Mouse (Mus musculus) limb, embryonic 14.5 days (tissue): ENCODE results near the gene 4833423E24Rik. TPM values are rescaled to one million over a fixed set of nuclear protein-coding genes. Genes with fewer than 3 reads are reported as not detected.

Experiments
- ATAC-seq: fragments of 200-750 bp; cut with Nextera tagmentation; 2 replicates; pipeline ENCODE4 v1.8.0; 2017; ENCODE audit warnings: low read depth, moderate number of reproducible peaks, moderate TSS enrichment; ENCODE audit not compliant: low FRiP score
- DNase-seq: peaks from one replicate; pipeline ENCODE4 v3.0.0-alpha.2; 2015; ENCODE audit warnings: low spot score
- H3K27ac ChIP-seq: fragments of 300-500 bp; sonication (generic); replicated peaks from 2 replicates; pipeline ENCODE4 v1.5.1; 2014; ENCODE audit warnings: low read depth, mild to moderate bottlenecking, low read length, moderate library complexity, mixed read lengths
- H3K27me3 ChIP-seq: fragments of 300-500 bp; sonication (generic); 2 replicates; pipeline ENCODE4 v1.6.1; 2014; ENCODE audit warnings: low read length, mixed read lengths; ENCODE audit not compliant: control insufficient read depth, insufficient read depth
- H3K36me3 ChIP-seq: fragments of 300-500 bp; sonication (generic); 2 replicates; pipeline ENCODE4 v1.6.1; 2014; ENCODE audit warnings: mild to moderate bottlenecking, low read length, moderate library complexity, mixed read lengths; ENCODE audit not compliant: control insufficient read depth, insufficient read depth
- H3K4me1 ChIP-seq: fragments of 300-500 bp; sonication (generic); 2 replicates; pipeline ENCODE4 v1.6.1; 2014; ENCODE audit warnings: antibody characterized with exemption, low read length, mixed read lengths; ENCODE audit not compliant: control insufficient read depth, insufficient read depth
- H3K4me2 ChIP-seq: fragments of 300-500 bp; sonication (generic); replicated peaks from 2 replicates; pipeline ENCODE4 v1.6.1; 2014; ENCODE audit warnings: low read depth, mild to moderate bottlenecking, low read length, moderate library complexity; ENCODE audit not compliant: severe bottlenecking
- H3K4me3 ChIP-seq: fragments of 300-500 bp; sonication (generic); replicated peaks from 2 replicates; pipeline ENCODE4 v1.5.1; 2014; ENCODE audit warnings: low read length
- H3K9ac ChIP-seq: fragments of 300-500 bp; sonication (generic); 2 replicates; pipeline ENCODE4 v1.6.1; 2014; ENCODE audit warnings: mild to moderate bottlenecking, low read depth, low read length, moderate library complexity; ENCODE audit not compliant: severe bottlenecking
- H3K9me3 ChIP-seq: fragments of 300-500 bp; sonication (generic); 2 replicates; pipeline ENCODE4 v1.6.1; 2016; ENCODE audit warnings: low read length; ENCODE audit not compliant: control insufficient read depth
- POLR2A ChIP-seq: fragments of 200-500 bp; IDR thresholded peaks from 2 replicates; pipeline ENCODE4 v1.8.0; 2012; ENCODE audit warnings: inconsistent platforms, mild to moderate bottlenecking, moderate library complexity, borderline replicate concordance; ENCODE audit not compliant: insufficient read depth, insufficient read length; ENCODE audit errors: extremely low read depth
- WGBS: fragments of 180-500 bp; shearing (Covaris S2); extraction: QIAGEN DNeasy Blood & Tissue Kit; methylation state at CpG from one replicate; pipeline ENCODE4 v1.1.7; 2014; 5-methylcytosine and 5-hydroxymethylcytosine counted together
- polyA plus RNA-seq, 2 experiments: library from polyadenylated mRNA; depleted of rRNA in 1 of 2; stranded (reverse) in 1 of 2; unstranded in 1 of 2; fragments of >200 nt; fragmentation: Nextera tagmentation in 1 of 2; extraction: Ambion mirVana in 1 of 2; gene quantifications; 2 replicates each; pipeline versions ENCODE4 v1.2.1 to v1.2.3; 2012 to 2014

The 4833423E24Rik gene
- polyA plus RNA-seq, 2 experiments = 3.9 to 7.2 TPM

- Histone ChIP-seq H3K27me3 (no peaks in the 10 kb centered on the region), H3K27ac (no peak within 1 kb of the TSS), H3K4me1 (no peaks in the 10 kb centered on the region), H3K4me3 (no peak within 1 kb of the TSS), H3K4me2 (no peak within 1 kb of the TSS), H3K36me3 (no peaks in the 10 kb centered on the region), H3K9ac (no peak within 1 kb of the TSS), H3K9me3 (no peaks in the 10 kb centered on the region)
- TF ChIP-seq POLR2A = no peak
- DNase-seq (no peak), ATAC-seq (no peak)
- 19% methylated on average over 1 of the region's 1 CpGs for WGBS
These were observed 75.3 kb downstream of the 4833423E24Rik start, which contains the start of gene Olfr995 for GRCm38 (mm10) chr2:85443539-85443938. Gene Olfr995, minus strand, starts transcription at chr2:85443639.

- DNase-seq (no peak), ATAC-seq (no peak)
- Histone ChIP-seq H3K9ac (no peak overlapping the region), H3K36me3 (no peaks in the 10 kb centered on the region), H3K4me1 (no peaks in the 10 kb centered on the region), H3K27me3 (no peaks in the 10 kb centered on the region), H3K4me3 (no peak overlapping the region), H3K27ac (no peak overlapping the region), H3K9me3 (no peaks in the 10 kb centered on the region), H3K4me2 (no peak overlapping the region)
- no peak for TF ChIP-seq POLR2A
These were observed 76.3 kb downstream of the 4833423E24Rik start for GRCm38 (mm10) chr2:85442546-85442945.

- Histone ChIP-seq H3K9me3 (no peaks in the 10 kb centered on the region), H3K9ac (no peak within 1 kb of the TSS), H3K27me3 (no peaks in the 10 kb centered on the region), H3K4me2 (no peak within 1 kb of the TSS), H3K4me3 (no peak within 1 kb of the TSS), H3K36me3 (no peaks in the 10 kb centered on the region), H3K4me1 (no peaks in the 10 kb centered on the region), H3K27ac (no peak within 1 kb of the TSS)
- TF ChIP-seq POLR2A = no peak
- no peak for ATAC-seq
- DNase-seq = no peak
- 82% methylated on average over 3 of the region's 3 CpGs for WGBS
These were observed 82.5 kb downstream of the 4833423E24Rik start, which contains the start of gene Olfr994 for GRCm38 (mm10) chr2:85436351-85436750. Gene Olfr994, minus strand, starts transcription at chr2:85436451.

Other genes with a start within 250 kb of the 4833423E24Rik start
- gene Olfr987, start 179.7 kb downstream of the 4833423E24Rik start, polyA plus RNA-seq (2012; rRNA removed) = not detected in 2 replicates
- gene Olfr987, start 179.7 kb downstream of the 4833423E24Rik start, polyA plus RNA-seq (2014; fragmentation: Nextera tagmentation; extraction: Ambion mirVana) = not detected in 2 replicates
- not detected in 2 replicates for gene Olfr988, start 155.8 kb downstream of the 4833423E24Rik start, polyA plus RNA-seq (2012; rRNA removed)
- gene Olfr988, start 155.8 kb downstream of the 4833423E24Rik start, polyA plus RNA-seq (2014; fragmentation: Nextera tagmentation; extraction: Ambion mirVana) = not detected in 2 replicates
- not detected in 2 replicates for gene Olfr992, start 109.6 kb downstream of the 4833423E24Rik start, polyA plus RNA-seq (2012; rRNA removed)
- not detected in 2 replicates for gene Olfr992, start 109.6 kb downstream of the 4833423E24Rik start, polyA plus RNA-seq (2014; fragmentation: Nextera tagmentation; extraction: Ambion mirVana)
- not detected in 2 replicates for gene Olfr993, start 104.1 kb downstream of the 4833423E24Rik start, polyA plus RNA-seq (2012; rRNA removed)
- not detected in 2 replicates for gene Olfr993, start 104.1 kb downstream of the 4833423E24Rik start, polyA plus RNA-seq (2014; fragmentation: Nextera tagmentation; extraction: Ambion mirVana)
- gene Olfr994, start 82.6 kb downstream of the 4833423E24Rik start, polyA plus RNA-seq (2012; rRNA removed) = not detected in 2 replicates
- gene Olfr994, start 82.6 kb downstream of the 4833423E24Rik start, polyA plus RNA-seq (2014; fragmentation: Nextera tagmentation; extraction: Ambion mirVana) = not detected in 2 replicates
- gene Olfr995, start 75.4 kb downstream of the 4833423E24Rik start, polyA plus RNA-seq (2012; rRNA removed) = not detected in 2 replicates
- gene Olfr995, start 75.4 kb downstream of the 4833423E24Rik start, polyA plus RNA-seq (2014; fragmentation: Nextera tagmentation; extraction: Ambion mirVana) = not detected in 2 replicates
- gene Olfr996, start 60.2 kb upstream of the 4833423E24Rik start, polyA plus RNA-seq (2012; rRNA removed) = not detected in 2 replicates
- gene Olfr996, start 60.2 kb upstream of the 4833423E24Rik start, polyA plus RNA-seq (2014; fragmentation: Nextera tagmentation; extraction: Ambion mirVana) = not detected in 2 replicates
- gene Olfr998, start 69.9 kb upstream of the 4833423E24Rik start, polyA plus RNA-seq (2012; rRNA removed) = not detected in 2 replicates
- not detected in 2 replicates for gene Olfr998, start 69.9 kb upstream of the 4833423E24Rik start, polyA plus RNA-seq (2014; fragmentation: Nextera tagmentation; extraction: Ambion mirVana)
- not detected in 2 replicates for gene Olfr1000, start 92.9 kb upstream of the 4833423E24Rik start, polyA plus RNA-seq (2012; rRNA removed)
- not detected in 2 replicates for gene Olfr1000, start 92.9 kb upstream of the 4833423E24Rik start, polyA plus RNA-seq (2014; fragmentation: Nextera tagmentation; extraction: Ambion mirVana)
- not detected in 2 replicates for gene Olfr1002, start 131.7 kb upstream of the 4833423E24Rik start, polyA plus RNA-seq (2012; rRNA removed)
- not detected in 2 replicates for gene Olfr1002, start 131.7 kb upstream of the 4833423E24Rik start, polyA plus RNA-seq (2014; fragmentation: Nextera tagmentation; extraction: Ambion mirVana)
- gene Olfr154, start 145.4 kb upstream of the 4833423E24Rik start, polyA plus RNA-seq (2012; rRNA removed) = not detected in 2 replicates
- gene Olfr154, start 145.4 kb upstream of the 4833423E24Rik start, polyA plus RNA-seq (2014; fragmentation: Nextera tagmentation; extraction: Ambion mirVana) = not detected in 2 replicates
- not detected in 2 replicates for gene Olfr1006, start 159.7 kb upstream of the 4833423E24Rik start, polyA plus RNA-seq (2012; rRNA removed)
- not detected in 2 replicates for gene Olfr1006, start 159.7 kb upstream of the 4833423E24Rik start, polyA plus RNA-seq (2014; fragmentation: Nextera tagmentation; extraction: Ambion mirVana)
- not detected in 2 replicates for gene Olfr1008, start 170.4 kb upstream of the 4833423E24Rik start, polyA plus RNA-seq (2012; rRNA removed)
- not detected in 2 replicates for gene Olfr1008, start 170.4 kb upstream of the 4833423E24Rik start, polyA plus RNA-seq (2014; fragmentation: Nextera tagmentation; extraction: Ambion mirVana)
- gene Olfr1009, start 196.4 kb upstream of the 4833423E24Rik start, polyA plus RNA-seq (2012; rRNA removed) = not detected in 2 replicates
- gene Olfr1009, start 196.4 kb upstream of the 4833423E24Rik start, polyA plus RNA-seq (2014; fragmentation: Nextera tagmentation; extraction: Ambion mirVana) = not detected in 2 replicates
- gene Olfr1012, start 243.7 kb upstream of the 4833423E24Rik start, polyA plus RNA-seq (2012; rRNA removed) = not detected in 2 replicates
- not detected in 2 replicates for gene Olfr1012, start 243.7 kb upstream of the 4833423E24Rik start, polyA plus RNA-seq (2014; fragmentation: Nextera tagmentation; extraction: Ambion mirVana)
- not detected in 2 replicates for gene Olfr1013, start 248.1 kb upstream of the 4833423E24Rik start, polyA plus RNA-seq (2012; rRNA removed)
- gene Olfr1013, start 248.1 kb upstream of the 4833423E24Rik start, polyA plus RNA-seq (2014; fragmentation: Nextera tagmentation; extraction: Ambion mirVana) = not detected in 2 replicates